Mouse (Mus musculus) urinary bladder, postnatal 10 days (tissue): ENCODE measurements around the gene Asns.
"Not testable (repeated sequence)": the region's sequence is repeated elsewhere in the genome, so short reads cannot be mapped to it uniquely, and the experiment has no call there.

Experiments used
- DNase-seq: peaks from one replicate; pipeline ENCODE4 v3.0.0; 2022; ENCODE audit warnings: low spot score

Gene Asns

DNA sequence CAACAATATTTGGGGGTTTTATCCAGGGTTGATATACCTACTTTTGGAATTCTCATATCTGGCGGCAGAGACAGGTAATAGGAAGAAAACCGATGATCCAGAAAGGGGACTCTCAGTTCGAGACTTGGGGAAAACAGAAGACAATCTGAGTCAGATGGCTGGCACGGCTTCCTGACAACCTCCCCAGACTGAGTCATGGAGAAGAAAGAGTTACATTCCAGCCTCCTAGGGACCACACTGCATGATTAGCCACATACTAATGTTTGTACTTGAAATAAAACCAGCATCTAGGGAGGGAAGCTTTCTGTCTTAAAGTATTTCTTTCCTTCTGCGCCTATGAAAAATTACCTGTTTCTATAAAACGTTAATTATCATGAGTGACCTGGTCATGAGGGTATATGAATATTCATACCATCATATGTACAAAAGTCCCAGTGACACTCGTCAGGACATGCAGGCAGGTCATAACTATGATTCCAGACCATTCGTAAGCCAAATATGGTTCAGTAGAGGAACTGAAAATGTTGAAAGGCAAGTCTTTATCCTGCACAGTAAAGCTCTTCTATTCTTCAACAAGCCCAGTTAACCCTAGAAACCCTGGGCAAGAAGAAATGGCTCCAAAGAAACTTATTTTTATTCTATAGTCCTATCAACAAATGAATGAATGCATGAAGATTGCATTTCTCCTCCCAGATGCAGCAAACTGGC, 16.7 kb downstream of the Asns start:
- DNase-seq, result no peak

GRCm38 (mm10) chr6:7672438-7673253, 20.4 kb downstream of the Asns start:
- DNase-seq, result no peak

- DNase-seq, result no peak
Observed at GRCm38 (mm10) chr6:7671429-7671828, 21.6 kb downstream of the Asns start.

DNA sequence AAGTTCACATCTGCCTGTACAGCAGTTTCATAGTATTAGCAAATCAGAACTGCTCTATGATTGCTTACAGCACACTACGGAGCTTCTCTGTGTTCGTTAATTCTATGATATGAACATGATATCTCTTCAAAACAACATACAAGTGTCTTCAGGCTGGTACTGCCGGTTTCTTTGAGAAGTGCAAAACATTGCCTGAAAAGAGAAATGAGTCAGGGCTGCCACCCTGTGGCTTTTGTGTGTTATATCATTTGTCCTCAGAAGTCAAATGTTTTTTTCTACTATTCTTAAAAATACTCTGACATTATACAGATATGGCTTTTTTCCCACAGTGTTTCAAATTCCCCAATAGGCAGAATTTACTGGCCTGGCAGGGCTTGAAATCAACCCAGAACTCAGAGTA, 22.5 kb downstream of the Asns start:
- DNase-seq, result no peak

GRCm38 (mm10) chr6:7669721-7670120, 23.3 kb downstream of the Asns start:
- no peak for DNase-seq

GRCm38 (mm10) chr6:7668332-7668731, 24.7 kb downstream of the Asns start:
- no peak for DNase-seq

- not testable (repeated sequence) for DNase-seq
Observed at GRCm38 (mm10) chr6:7665902-7666301, 27.2 kb downstream of the Asns start.

DNA sequence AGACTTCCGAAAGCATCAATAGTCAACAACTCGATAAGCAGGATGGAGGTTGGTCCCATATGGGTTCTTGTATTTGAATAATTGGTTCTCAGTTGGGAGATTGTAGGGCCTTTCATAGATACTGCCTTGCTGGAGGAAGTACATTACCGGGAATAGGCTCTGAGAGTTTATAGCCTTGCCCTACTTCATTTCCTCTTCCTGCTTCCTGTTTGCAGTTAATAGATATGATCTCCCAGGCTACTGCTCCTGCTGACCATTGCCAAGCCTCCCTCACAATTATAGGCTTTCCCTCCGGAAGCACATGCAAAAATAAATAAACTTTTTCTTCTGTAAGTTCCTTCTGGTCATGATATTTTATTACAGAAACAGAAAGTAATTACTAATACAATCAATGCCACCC, 31.6 kb downstream of the Asns start:
- no peak for DNase-seq

DNA sequence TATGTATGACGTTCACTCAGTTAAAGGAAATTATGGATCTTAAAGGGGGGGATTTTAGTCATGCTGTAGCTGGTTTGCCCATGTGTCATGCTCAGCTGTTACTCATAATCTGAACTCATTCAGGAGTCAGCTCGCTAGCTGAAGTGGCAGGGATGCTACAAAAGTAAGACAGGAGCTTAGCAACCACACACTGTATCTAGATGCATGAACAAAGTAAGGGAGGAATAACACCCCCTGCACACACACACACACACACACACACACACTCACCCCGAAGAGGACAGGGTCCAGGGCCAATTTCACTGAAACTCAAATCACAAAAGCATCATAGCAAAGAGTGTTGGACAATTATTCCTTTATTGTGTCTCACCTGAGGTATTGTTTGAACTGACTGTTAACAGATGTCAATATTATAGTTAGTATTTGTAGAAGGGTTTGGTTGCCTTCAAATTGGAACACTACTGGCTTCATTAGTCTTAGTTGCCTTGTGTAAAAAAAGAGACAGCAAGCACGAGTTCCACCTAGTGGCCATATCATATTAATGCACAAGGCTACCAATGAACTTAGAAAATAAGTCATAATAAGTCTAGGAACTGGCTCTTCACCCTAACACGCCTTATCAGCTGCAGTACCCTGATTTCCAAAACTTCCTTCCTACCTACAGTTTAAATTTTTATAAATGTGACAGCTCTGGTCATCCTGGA, 32.5 kb downstream of the Asns start:
- DNase-seq, result no peak

GRCm38 (mm10) chr6:7656601-7657000, 36.5 kb downstream of the Asns start:
- DNase-seq, result no peak

DNA sequence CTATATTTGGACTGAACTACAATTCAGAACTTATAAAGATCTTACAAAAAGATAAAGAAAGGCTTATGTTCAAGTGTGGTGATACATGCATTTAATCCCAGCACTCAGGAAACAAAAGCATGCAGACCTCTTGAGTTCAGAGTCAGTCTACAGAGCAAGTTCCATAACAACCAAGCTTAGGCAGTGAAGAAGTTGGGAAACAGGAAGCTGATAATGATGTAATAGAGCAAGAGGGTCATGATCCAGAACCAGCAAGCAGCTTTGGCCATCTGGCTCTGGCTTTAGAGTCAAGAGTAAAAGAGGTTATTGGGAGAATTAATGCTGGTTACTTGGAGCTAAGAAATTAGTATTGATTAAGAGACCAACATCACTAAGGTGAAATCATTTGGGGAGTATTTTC, 44.6 kb downstream of the Asns start:
- DNase-seq, result no peak
